Mouse (Mus musculus): Measurements from ENCODE around the gene Mon1b.

- TF ChIP-seq POLR2A (IDR thresholded peaks at IDR 0.05; ENCODE audit: borderline replicate concordance, control insufficient read depth, low read depth, low read length) (no peak), CTCF (IDR thresholded peaks at IDR 0.05; ENCODE audit: control insufficient read depth, insufficient read depth, low read length) (no peak)
These were observed 30.6 kb downstream of the Mon1b start for GRCm38 (mm10) chr8:113665951-113666350.

Measured in bone marrow, adult 2 months (tissue).